Mouse (Mus musculus): Measurements from ENCODE around the gene Ahdc1. TPM values are rescaled to one million over a fixed set of nuclear protein-coding genes. Genes with fewer than 3 reads are reported as not detected.

The Ahdc1 gene
- polyA plus RNA-seq, 1 experiment, result 23.7 TPM

DNA sequence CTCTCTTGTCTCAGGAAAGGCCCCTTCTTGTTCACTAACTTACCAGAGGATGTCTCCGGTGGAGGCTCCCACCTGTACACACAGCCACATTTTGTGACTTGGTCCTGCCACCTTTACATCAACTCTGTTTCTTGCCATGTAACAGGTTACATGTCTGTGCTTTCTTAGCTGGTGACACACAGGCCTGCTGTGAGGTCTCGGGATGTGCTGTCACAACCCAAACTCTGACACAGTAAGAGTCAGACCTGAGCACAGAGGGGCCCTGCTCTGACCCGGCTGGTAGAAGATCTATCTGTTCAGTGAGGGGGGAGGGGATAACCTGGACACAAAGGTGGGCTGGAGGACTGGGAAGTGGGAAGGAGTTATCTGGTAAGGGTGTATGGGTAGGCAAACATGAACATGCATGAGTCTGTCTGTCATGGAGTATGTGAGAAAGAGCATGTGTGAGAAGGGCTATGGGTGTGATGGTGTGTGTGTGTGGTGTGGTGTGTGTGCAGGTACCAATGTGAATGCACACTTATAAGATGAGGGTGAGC lies 7.3 kb downstream of the Ahdc1 start:
- H3K4me1 ChIP-seq (ENCODE audit: control insufficient read depth, insufficient read depth, insufficient read length, low read length), result peaks cover 20% of the 10 kb centered on the region
- no peaks in the 10 kb centered on the region for H3K27me3 ChIP-seq (ENCODE audit: control insufficient read depth, insufficient read depth, low read length)
- no peaks in the 10 kb centered on the region for H3K36me3 ChIP-seq (ENCODE audit: control insufficient read depth, insufficient read depth, low read length)
- H3K27ac ChIP-seq (ENCODE audit: insufficient read depth, low read depth, low read length), result no peak overlapping the region
- TF ChIP-seq CTCF (IDR thresholded peaks at IDR 0.05; ENCODE audit: extremely low read depth, insufficient read length, insufficient replicate concordance, low read depth, low read length) (no peak), POLR2A (IDR thresholded peaks at IDR 0.05; ENCODE audit: low read depth, low read length) (no peak)
- WGBS, result 87% methylated on average over 3 of the region's 3 CpGs
- no peak overlapping the region for H3K4me3 ChIP-seq (ENCODE audit: low read depth, low read length)

DNA sequence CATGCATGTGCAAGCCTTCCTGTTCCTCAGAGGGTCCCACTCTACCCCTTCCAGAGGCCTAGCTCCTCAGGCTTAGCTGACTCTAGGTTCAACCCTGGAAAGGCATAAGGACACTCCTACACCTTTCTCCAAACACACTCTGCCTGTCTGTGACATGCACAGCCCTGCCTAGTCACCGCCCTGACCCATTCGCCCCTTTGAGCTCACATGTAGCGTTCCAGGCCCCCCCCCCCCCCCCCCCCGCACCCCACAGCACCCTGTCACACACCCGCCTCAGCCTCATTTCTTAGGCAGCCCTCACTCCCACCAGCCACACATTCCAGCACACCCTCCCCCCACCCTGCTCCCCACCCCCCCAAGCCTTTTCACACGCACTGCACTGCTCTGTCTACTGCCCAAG lies 9.7 kb downstream of the Ahdc1 start:
- Histone ChIP-seq H3K4me3 (ENCODE audit: low read depth, low read length) (no peak overlapping the region), H3K27ac (ENCODE audit: insufficient read depth, low read depth, low read length) (no peak overlapping the region), H3K36me3 (ENCODE audit: control insufficient read depth, insufficient read depth, low read length) (no peaks in the 10 kb centered on the region), H3K4me1 (ENCODE audit: control insufficient read depth, insufficient read depth, insufficient read length, low read length) (peaks cover 25% of the 10 kb centered on the region), H3K27me3 (ENCODE audit: control insufficient read depth, insufficient read depth, low read length) (no peaks in the 10 kb centered on the region)
- WGBS, result 83% methylated on average over 5 of the region's 6 CpGs
- TF ChIP-seq CTCF (IDR thresholded peaks at IDR 0.05; ENCODE audit: extremely low read depth, insufficient read length, insufficient replicate concordance, low read depth, low read length) (no peak), POLR2A (IDR thresholded peaks at IDR 0.05; ENCODE audit: low read depth, low read length) (no peak)

DNA sequence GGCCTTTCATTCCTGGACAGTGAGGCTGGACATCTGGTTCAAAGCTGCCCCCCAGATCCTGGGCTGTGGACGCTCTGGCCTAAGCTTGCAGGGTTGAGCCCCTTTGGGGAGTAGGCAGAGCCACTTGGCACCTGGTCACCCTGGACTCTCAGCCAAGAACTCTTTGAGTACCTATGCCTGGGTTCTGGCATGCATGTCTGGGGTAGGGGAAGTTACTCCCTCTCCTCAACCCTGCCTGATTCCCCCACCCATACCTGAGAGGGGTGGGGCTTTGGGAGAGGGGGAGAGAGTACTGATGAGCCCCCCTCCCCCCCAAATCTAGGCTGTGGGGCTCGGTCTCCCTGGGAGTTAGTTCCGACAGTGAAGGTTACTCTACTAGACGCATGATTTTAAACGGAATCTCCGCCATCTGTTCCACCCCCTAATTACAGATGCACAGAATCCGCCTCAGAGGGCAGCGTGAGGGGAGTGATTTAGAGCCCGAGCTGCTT lies 10.2 kb downstream of the Ahdc1 start:
- H3K27me3 ChIP-seq (ENCODE audit: control insufficient read depth, insufficient read depth, low read length), result no peaks in the 10 kb centered on the region
- H3K4me1 ChIP-seq (ENCODE audit: control insufficient read depth, insufficient read depth, insufficient read length, low read length), result peaks cover 20% of the 10 kb centered on the region
- no peaks in the 10 kb centered on the region for H3K36me3 ChIP-seq (ENCODE audit: control insufficient read depth, insufficient read depth, low read length)
- no peak for TF ChIP-seq POLR2A (IDR thresholded peaks at IDR 0.05; ENCODE audit: low read depth, low read length)
- TF ChIP-seq CTCF (IDR thresholded peaks at IDR 0.05; ENCODE audit: extremely low read depth, insufficient read length, insufficient replicate concordance, low read depth, low read length), result no peak
- no peak overlapping the region for H3K4me3 ChIP-seq (ENCODE audit: low read depth, low read length)
- 78% methylated on average over 9 of the region's 9 CpGs for WGBS
- no peak overlapping the region for H3K27ac ChIP-seq (ENCODE audit: insufficient read depth, low read depth, low read length)

DNA sequence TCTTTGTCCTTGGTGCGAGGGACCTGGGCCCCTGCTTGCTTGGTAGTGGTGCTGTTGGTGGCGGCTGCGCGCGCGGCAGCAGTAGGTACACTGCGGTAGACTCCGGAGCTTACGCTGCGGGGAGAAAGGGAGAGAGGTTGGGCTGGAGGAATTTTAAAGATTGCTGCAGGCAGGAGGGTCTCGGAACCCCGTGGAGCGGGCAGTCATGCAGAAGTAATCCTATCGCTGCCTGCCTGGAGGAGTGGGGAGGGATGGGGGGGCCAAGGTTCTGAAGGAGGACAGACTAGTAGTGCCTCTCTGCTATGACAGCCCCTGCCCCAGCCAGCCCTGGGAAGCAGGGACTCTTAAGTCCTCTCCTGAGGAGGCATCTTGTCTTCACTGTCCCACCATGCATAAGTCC lies 11.2 kb downstream of the Ahdc1 start:
- no peak for TF ChIP-seq CTCF (IDR thresholded peaks at IDR 0.05; ENCODE audit: extremely low read depth, insufficient read length, insufficient replicate concordance, low read depth, low read length)
- no peak for TF ChIP-seq POLR2A (IDR thresholded peaks at IDR 0.05; ENCODE audit: low read depth, low read length)
- no peaks in the 10 kb centered on the region for H3K27me3 ChIP-seq (ENCODE audit: control insufficient read depth, insufficient read depth, low read length)
- no peak overlapping the region for H3K4me3 ChIP-seq (ENCODE audit: low read depth, low read length)
- H3K36me3 ChIP-seq (ENCODE audit: control insufficient read depth, insufficient read depth, low read length), result no peaks in the 10 kb centered on the region
- WGBS, result 91% methylated on average over 14 of the region's 14 CpGs
- peaks cover 12% of the 10 kb centered on the region for H3K4me1 ChIP-seq (ENCODE audit: control insufficient read depth, insufficient read depth, insufficient read length, low read length)
- H3K27ac ChIP-seq (ENCODE audit: insufficient read depth, low read depth, low read length), result no peak overlapping the region

DNA sequence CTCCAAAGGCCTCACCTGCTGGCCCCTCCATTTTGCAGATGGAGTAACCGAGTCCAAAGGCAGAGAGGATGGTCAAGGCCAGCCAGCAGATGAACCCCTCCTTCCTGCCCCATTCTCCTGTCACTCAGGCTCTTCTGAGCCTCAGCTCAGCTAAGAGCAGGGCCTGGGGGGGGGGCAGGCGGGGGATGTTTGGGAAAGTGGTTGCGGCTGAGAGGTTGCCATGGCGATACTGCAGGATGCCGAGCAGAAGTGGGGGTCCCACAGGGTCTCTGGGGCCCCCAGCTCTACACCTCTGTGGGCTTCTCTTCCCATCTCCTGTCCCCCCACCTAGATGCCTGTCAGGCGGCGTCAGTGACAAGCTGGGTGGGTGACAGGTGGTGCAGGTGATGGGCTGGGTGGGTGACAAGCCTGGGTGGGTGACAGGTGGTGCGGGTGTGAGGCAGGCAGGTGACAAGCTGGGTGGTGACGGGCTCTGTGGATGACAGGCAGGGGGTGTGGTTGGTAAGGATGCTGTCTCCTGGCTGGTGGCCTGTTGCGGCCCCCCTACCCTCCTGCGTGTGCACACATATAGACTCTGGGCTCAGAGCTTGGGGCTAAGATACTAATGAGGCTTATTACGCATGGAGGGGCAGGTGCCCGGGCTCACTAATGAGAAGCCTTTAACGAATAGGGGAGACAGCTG lies 12.0 kb downstream of the Ahdc1 start:
- TF ChIP-seq POLR2A (IDR thresholded peaks at IDR 0.05; ENCODE audit: low read depth, low read length) (no peak), CTCF (IDR thresholded peaks at IDR 0.05; ENCODE audit: extremely low read depth, insufficient read length, insufficient replicate concordance, low read depth, low read length) (no peak)
- peaks cover 14% of the 10 kb centered on the region for H3K4me1 ChIP-seq (ENCODE audit: control insufficient read depth, insufficient read depth, insufficient read length, low read length)

DNA sequence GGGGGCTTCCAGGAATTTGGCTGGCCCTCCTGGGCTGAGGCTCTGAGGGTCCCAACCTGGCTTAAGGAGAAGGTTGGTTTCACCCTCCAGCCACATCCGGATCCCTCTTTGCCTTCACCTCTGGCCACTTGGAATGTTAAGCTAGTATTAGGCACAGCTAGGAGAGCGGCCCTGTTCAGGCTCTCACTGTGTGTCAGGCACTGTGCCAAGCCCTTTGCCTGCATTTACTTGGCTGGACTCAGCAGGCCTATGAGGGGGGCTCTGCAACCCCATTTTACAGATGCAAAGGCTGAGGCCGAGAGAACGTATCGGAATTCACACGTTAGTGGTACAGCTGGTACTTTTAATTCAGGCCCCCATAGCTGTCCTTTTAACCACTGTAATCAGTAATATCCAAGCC lies 12.6 kb downstream of the Ahdc1 start:
- Histone ChIP-seq H3K36me3 (ENCODE audit: control insufficient read depth, insufficient read depth, low read length) (no peaks in the 10 kb centered on the region), H3K4me3 (ENCODE audit: low read depth, low read length) (no peak overlapping the region), H3K27me3 (ENCODE audit: control insufficient read depth, insufficient read depth, low read length) (no peaks in the 10 kb centered on the region), H3K27ac (ENCODE audit: insufficient read depth, low read depth, low read length) (no peak overlapping the region), H3K4me1 (ENCODE audit: control insufficient read depth, insufficient read depth, insufficient read length, low read length) (peaks cover 17% of the 10 kb centered on the region)
- TF ChIP-seq CTCF (IDR thresholded peaks at IDR 0.05; ENCODE audit: extremely low read depth, insufficient read length, insufficient replicate concordance, low read depth, low read length) (no peak), POLR2A (IDR thresholded peaks at IDR 0.05; ENCODE audit: low read depth, low read length) (no peak)
- 92% methylated on average over 6 of the region's 6 CpGs for WGBS

More for the DNA sequence above, 12.0 kb downstream of the Ahdc1 start:
- H3K27ac ChIP-seq (ENCODE audit: insufficient read depth, low read depth, low read length), result no peak overlapping the region
- H3K4me3 ChIP-seq (ENCODE audit: low read depth, low read length), result no peak overlapping the region
- WGBS, result 92% methylated on average over 14 of the region's 14 CpGs
- H3K36me3 ChIP-seq (ENCODE audit: control insufficient read depth, insufficient read depth, low read length), result no peaks in the 10 kb centered on the region
- H3K27me3 ChIP-seq (ENCODE audit: control insufficient read depth, insufficient read depth, low read length), result no peaks in the 10 kb centered on the region

DNA sequence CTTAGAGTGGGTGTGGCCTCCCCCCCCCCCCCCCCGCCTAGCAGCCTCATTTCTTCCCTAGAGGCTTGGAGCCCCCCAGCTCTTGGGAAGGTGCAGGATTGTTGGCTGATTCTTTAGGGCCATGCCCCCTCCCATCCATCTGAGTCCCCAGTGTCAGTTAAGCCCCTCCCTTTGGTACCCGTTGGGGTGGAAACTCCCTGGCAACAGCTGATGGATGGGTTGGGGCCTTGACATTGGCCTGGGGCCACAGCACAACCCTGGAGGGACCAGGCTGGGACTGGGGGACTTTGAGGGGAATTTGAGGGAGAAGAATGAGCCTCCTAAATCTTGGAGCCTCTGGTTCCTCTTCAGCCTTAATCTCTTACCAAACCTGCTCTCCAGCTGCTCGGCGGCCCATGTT lies 13.3 kb downstream of the Ahdc1 start:
- no peak overlapping the region for H3K27ac ChIP-seq (ENCODE audit: insufficient read depth, low read depth, low read length)
- 55% methylated on average over 4 of the region's 4 CpGs for WGBS

More for the DNA sequence above, 13.3 kb downstream of the Ahdc1 start:
- Histone ChIP-seq H3K4me3 (ENCODE audit: low read depth, low read length) (no peak overlapping the region), H3K4me1 (ENCODE audit: control insufficient read depth, insufficient read depth, insufficient read length, low read length) (peaks cover 21% of the 10 kb centered on the region), H3K36me3 (ENCODE audit: control insufficient read depth, insufficient read depth, low read length) (no peaks in the 10 kb centered on the region), H3K27me3 (ENCODE audit: control insufficient read depth, insufficient read depth, low read length) (no peaks in the 10 kb centered on the region)
- TF ChIP-seq POLR2A (IDR thresholded peaks at IDR 0.05; ENCODE audit: low read depth, low read length), result no peak
- no peak for TF ChIP-seq CTCF (IDR thresholded peaks at IDR 0.05; ENCODE audit: extremely low read depth, insufficient read length, insufficient replicate concordance, low read depth, low read length)
